Mouse (Mus musculus) cerebellum, adult 9-10 months (tissue): ENCODE measurements around the gene Slc9a4.
"Not testable (repeated sequence)": the region's sequence is repeated elsewhere in the genome, so short reads cannot be mapped to it uniquely, and the experiment has no call there.

Source experiments
- DNase-seq: peaks from one replicate; pipeline ENCODE4 v3.0.0; 2022

The Slc9a4 gene

DNA sequence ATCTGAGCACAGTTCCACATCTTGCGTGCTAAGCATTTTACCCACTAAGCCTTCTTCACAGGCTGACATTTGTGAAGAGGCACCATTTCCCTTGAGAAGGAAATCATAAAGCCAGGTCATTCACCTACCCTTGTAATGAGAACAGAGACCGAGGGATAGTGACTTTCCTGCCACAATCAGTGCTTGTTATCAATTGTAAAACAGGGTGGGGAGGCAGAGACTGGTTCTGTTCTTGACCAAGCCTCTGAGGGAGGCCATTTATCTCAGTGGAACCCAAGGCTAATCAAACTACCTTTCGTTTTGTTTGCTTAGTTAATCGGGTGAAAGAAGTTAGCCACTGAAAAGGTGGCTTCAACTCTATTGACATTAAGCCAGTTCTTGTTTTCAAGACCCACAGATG lies 77.2 kb downstream of the Slc9a4 start:
- DNase-seq = no peak

GRCm38 (mm10) chr1:40657978-40658496 lies 78.2 kb downstream of the Slc9a4 start:
- no peak for DNase-seq

- no peak for DNase-seq
Measured at GRCm38 (mm10) chr1:40659017-40659416, 79.1 kb downstream of the Slc9a4 start.

- no peak for DNase-seq
Measured at GRCm38 (mm10) chr1:40659496-40659895, 79.6 kb downstream of the Slc9a4 start.

DNA sequence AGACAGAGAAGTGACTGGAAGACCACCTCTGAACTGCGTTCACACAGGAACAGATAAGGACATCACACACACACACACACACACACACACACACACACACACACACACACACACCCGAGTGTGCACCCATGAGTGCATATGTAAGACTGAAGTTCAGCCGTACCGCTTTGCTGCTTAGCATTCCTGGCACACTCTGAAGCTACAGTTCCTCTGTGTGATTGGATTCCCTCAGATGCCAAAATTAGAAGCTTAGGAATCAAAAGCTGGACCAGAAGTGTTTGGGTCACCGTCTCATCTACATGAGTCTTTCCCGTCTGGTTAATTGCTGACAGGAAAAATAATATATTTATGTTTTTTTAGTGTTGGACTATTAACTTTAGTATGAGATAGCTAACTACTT lies 81.0 kb downstream of the Slc9a4 start:
- DNase-seq = no peak

DNA sequence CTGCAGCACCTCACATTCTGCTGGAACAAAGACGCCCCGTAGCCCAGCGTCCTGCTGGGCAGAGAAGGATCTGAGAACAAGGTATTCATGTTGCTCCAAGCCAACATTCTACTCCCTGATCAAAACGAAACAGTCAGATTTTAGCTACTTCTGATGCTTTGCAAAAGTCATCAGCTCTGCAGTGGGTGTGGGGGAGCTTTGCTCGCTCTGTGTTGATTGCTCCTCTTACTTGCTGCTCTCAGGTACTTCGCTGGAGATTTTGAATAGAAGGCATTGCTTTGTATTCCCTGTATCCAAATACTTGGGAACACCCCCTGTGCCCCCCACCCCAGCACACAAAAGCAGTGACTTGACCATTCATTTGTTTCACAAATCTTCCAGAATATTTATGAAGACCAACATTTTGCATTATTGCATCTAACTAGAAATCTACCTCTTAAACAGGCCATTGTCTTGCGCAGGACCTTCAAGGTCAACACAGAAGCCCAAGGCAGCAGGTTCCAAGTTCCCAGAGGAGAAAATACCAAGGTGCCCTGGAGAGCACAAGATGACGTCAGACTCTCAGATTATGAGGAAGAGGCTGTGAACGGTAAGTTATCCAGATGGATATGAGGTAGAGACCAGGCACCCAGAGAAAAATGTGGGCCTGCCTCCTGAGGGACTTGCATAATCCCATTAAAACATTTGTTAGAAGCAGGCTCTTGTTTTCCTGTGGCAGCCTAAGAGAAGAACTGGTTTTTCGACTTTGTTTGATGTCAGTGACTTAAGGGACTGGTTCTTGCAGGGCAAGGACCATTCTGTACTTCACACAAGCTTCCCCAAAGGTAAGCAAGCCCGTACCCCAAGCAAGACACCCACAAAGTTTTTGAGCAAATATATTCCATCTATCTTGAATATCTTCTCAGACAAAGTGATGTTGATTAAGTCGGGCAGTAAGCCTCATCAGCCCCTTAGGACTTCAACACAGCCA lies 85.8 kb downstream of the Slc9a4 start:
- DNase-seq = no peak

DNA sequence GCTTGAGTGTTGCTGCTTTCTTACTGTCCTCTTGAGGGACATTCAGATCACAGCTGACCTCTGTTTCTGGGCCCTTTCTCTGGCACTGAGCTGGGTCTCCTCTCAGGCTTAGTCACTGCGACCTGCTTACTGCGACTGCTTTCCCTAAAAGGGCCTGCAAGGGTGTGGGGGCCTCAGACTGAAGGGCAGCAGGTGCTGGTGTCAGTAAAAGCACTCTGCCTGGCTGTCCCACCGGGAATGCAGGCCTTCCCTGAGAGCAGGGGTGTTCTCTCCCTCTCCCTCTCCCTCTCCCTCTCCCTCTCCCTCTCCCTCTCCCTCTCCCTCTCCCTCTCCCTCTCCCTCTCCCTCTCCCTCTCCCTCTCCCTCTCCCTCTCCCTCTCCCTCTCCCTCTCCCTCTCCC lies 87.6 kb downstream of the Slc9a4 start:
- not testable (repeated sequence) for DNase-seq

GRCm38 (mm10) chr1:40670025-40670424 lies 90.1 kb downstream of the Slc9a4 start:
- no peak for DNase-seq

- no peak for DNase-seq
Measured at GRCm38 (mm10) chr1:40671490-40671889, 91.6 kb downstream of the Slc9a4 start.

- DNase-seq = no peak
Measured at GRCm38 (mm10) chr1:40677306-40677705, 97.4 kb downstream of the Slc9a4 start.
